Mouse (Mus musculus) cerebellum, adult 2 months (tissue): ENCODE data around the gene Acot9.

Experiments used
- CTCF ChIP-seq: fragments of 200-500 bp; IDR thresholded peaks from 2 replicates; pipeline ENCODE4 v1.5.1; 2011; ENCODE audit warnings: low read depth, mild to moderate bottlenecking, control low read depth, low read length, moderate library complexity, borderline replicate concordance; ENCODE audit not compliant: insufficient read depth
- POLR2A ChIP-seq: fragments of 200-500 bp; IDR thresholded peaks from 2 replicates; pipeline ENCODE4 v1.6.1; 2011; ENCODE audit warnings: low read length, control low read depth, borderline replicate concordance; ENCODE audit not compliant: insufficient read depth

DNA sequence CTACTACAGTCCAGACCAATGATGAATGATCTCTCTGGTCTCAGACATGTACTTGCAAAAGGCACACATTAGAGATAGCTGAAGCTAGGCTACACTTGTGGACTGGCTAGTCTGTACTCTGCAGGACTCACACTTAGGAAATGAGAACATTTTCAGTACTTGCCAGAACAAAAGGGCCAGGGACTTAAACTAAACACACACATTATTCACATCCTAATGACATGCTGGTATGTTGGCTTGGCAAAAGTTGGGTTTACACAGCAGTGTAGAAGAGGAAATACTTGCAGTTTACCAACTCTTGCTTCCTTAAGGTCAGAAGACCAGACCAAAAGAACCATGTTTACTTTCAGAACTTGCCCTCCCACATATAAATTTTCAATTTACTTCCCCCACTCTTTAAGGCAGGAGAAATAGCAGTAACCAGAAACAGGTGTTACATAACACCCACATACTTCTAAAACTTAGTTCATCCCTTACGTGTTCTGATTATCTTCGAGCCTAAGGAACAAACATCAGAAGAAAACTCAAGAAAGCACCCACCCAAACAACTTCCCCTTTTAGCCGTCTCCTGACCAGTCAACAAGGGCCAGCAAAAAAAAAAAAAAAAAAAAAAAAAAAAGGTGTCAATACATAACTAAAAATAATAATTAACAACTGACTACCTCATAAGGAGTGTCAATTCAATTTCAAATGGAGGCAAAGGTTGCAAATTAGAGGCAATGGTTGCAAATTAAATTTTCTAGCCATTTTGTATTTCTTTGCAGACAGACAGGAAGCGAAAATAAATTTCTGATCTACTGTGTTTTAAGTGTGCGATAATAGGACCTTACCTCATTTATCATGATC is 47.7 kb upstream of the Acot9 start:
- TF ChIP-seq POLR2A = no peak
- TF ChIP-seq CTCF = no peak
